Mouse (Mus musculus): ENCODE measurements at regions not wholly inside any gene's neighbourhood (a gene's known extent, or its start where the extent isn't known, plus 50 kb on each side); places are given as distances from the start of the nearest gene placed in this dataset.
A peak's percentile ranks its signal among the peaks of the same experiment; 100 is the strongest.

- DNase-seq (ENCODE audit: low read depth, low spot score), result peak; percentile 72
Observed at GRCm38 (mm10) chr7:79543231-79544071, 74.0 kb downstream of the Rhcg start.

GRCm38 (mm10) chr7:79542379-79543015 is 75.0 kb downstream of the Rhcg start:
- no peak for DNase-seq (ENCODE audit: low read depth, low spot score)

GRCm38 (mm10) chr7:79540246-79540645 is 74.1 kb upstream of the Polg start:
- DNase-seq (ENCODE audit: low read depth, low spot score), result no peak

- DNase-seq (ENCODE audit: low read depth, low spot score), result no peak
Observed at GRCm38 (mm10) chr7:79539426-79539825, 73.3 kb upstream of the Polg start.

- DNase-seq (ENCODE audit: low read depth, low spot score), result peak; percentile 72
Observed at GRCm38 (mm10) chr7:79536157-79536641, 70.0 kb upstream of the Polg start.

- DNase-seq (ENCODE audit: low read depth, low spot score), result peak; percentile 88
Observed at GRCm38 (mm10) chr7:79535251-79536111, 69.3 kb upstream of the Polg start.

GRCm38 (mm10) chr7:79534819-79535218 is 68.7 kb upstream of the Polg start:
- no peak for DNase-seq (ENCODE audit: low read depth, low spot score)

- peak; percentile 52 for DNase-seq (ENCODE audit: low read depth, low spot score)
Observed at GRCm38 (mm10) chr7:79534381-79534780, 68.2 kb upstream of the Polg start.

- no peak for DNase-seq (ENCODE audit: low read depth, low spot score)
Observed at GRCm38 (mm10) chr7:79532626-79533140, 66.5 kb upstream of the Polg start.

- DNase-seq (ENCODE audit: low read depth, low spot score), result no peak
Observed at GRCm38 (mm10) chr7:79531551-79532356, 65.6 kb upstream of the Polg start.

- DNase-seq (ENCODE audit: low read depth, low spot score), result no peak
Observed at GRCm38 (mm10) chr7:79531142-79531541, 65.0 kb upstream of the Polg start.

GRCm38 (mm10) chr7:79529480-79529879 is 63.3 kb upstream of the Polg start:
- no peak for DNase-seq (ENCODE audit: low read depth, low spot score)

GRCm38 (mm10) chr7:79527984-79528383 is 61.8 kb upstream of the Polg start:
- DNase-seq (ENCODE audit: low read depth, low spot score), result no peak

GRCm38 (mm10) chr7:79525690-79526630 is 59.8 kb upstream of the Polg start:
- no peak for DNase-seq (ENCODE audit: low read depth, low spot score)

GRCm38 (mm10) chr7:79524921-79525320 is 58.8 kb upstream of the Polg start:
- no peak for DNase-seq (ENCODE audit: low read depth, low spot score)

- no peak for DNase-seq (ENCODE audit: low read depth, low spot score)
Observed at GRCm38 (mm10) chr7:79523696-79524095, 57.5 kb upstream of the Polg start.

GRCm38 (mm10) chr7:79522046-79522445 is 55.9 kb upstream of the Polg start:
- DNase-seq (ENCODE audit: low read depth, low spot score), result no peak

GRCm38 (mm10) chr7:79521259-79521658 is 55.1 kb upstream of the Polg start:
- no peak for DNase-seq (ENCODE audit: low read depth, low spot score)

- no peak for DNase-seq (ENCODE audit: low read depth, low spot score)
Observed at GRCm38 (mm10) chr7:79520222-79520710, 54.1 kb upstream of the Polg start.

GRCm38 (mm10) chr7:79518928-79519327 is 52.8 kb upstream of the Polg start:
- DNase-seq (ENCODE audit: low read depth, low spot score), result no peak

All from ES-CJ7 (cell line).